Mouse (Mus musculus): ENCODE results near the gene Bcl2l1.

DNA sequence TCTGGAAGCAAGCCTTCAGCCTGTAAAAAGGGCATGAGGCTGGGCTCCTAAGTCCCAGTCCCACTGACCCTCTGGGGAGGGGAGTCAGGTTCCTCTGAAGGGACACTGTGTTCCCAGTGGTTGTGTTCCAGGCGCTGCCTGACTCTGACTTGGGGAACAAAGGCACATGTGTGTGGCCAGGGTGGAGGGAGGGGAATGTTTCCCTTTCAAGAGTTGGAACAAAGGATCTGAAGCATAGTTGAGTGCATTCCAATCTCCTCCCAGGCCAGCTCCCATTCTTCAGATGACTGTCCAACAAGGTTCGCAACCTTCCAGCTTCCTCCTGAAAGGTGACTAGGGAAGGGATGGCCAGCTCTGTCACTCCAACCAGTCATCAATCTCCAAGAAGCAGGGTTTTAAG lies 11.2 kb downstream of the Bcl2l1 start:
- TF ChIP-seq NRF1 (IDR thresholded peaks at IDR 0.05; ENCODE audit: low read depth, low read length) (no peak), CTCF (conservative IDR thresholded peaks at IDR 0.05 in 1 of 2, IDR thresholded peaks at IDR 0.05 in 1 of 2; ENCODE audit: low read depth in 2 of 2, low read length in 2 of 2) (no peak), TCF12 (IDR thresholded peaks at IDR 0.05; ENCODE audit: low read depth, low read length) (no peak)

All from CH12.LX (cell line).